Mouse (Mus musculus): ENCODE data around the gene Rrh. TPM values are rescaled to one million over a fixed set of nuclear protein-coding genes. Genes with fewer than 3 reads are reported as not detected.

Rrh gene
- polyA plus RNA-seq, 1 experiment from 2014 or later = not detected

DNA sequence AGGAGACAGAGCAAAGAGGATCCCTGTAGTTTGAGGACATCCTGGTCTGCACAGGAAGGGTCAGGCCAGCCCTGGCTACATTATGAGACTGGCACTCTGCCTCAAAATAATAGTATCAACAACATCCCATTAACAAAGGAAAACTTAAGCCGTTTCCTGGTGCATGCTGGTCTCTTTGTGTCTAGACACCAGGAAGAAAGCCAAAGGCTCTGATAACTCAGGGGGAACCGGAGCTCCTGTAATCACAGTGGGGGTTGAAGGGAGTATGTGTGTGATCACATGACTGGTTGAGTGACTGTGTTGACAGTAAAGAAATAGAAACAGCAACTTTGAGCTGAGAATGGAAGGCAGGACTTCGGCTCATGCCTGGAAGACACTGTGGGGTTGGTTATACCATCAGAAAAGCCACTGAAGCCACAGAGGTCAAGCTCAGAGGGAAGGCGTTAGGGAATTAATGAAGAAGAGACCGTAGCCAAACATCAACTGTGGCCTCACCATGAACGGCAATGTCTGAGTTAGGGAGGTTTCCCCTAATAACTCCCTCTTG, 13.1 kb upstream of the Rrh start, which contains the start of gene Cfi:
Cfi (plus strand) TSS at position 497 of the 547 bp plus-strand sequence.
- no peak within 1 kb of the TSS for H3K4me3 ChIP-seq (ENCODE audit: low read depth, low read length)
- no peaks in the 10 kb centered on the region for H3K9me3 ChIP-seq (ENCODE audit: control insufficient read depth, low read length)
- 83% methylated on average over 6 of the region's 6 CpGs for WGBS
- H3K36me3 ChIP-seq (ENCODE audit: control insufficient read depth, insufficient read depth, low read length) = no peaks in the 10 kb centered on the region
- ATAC-seq (ENCODE audit: insufficient number of reproducible peaks, low FRiP score, low TSS enrichment, low read depth) (no peak), DNase-seq (ENCODE audit: low spot score) (no peak)
- H3K4me2 ChIP-seq (ENCODE audit: low read depth, severe bottlenecking) = no peak within 1 kb of the TSS
- no peak within 1 kb of the TSS for H3K27ac ChIP-seq (replicated peaks; ENCODE audit: low read depth, low read length)
- H3K4me1 ChIP-seq (ENCODE audit: control insufficient read depth, insufficient read depth, low read length) = no peaks in the 10 kb centered on the region
- H3K27me3 ChIP-seq (ENCODE audit: control insufficient read depth, insufficient read depth, low read length) = no peaks in the 10 kb centered on the region
- H3K9ac ChIP-seq (ENCODE audit: low read length) = no peak within 1 kb of the TSS

DNA sequence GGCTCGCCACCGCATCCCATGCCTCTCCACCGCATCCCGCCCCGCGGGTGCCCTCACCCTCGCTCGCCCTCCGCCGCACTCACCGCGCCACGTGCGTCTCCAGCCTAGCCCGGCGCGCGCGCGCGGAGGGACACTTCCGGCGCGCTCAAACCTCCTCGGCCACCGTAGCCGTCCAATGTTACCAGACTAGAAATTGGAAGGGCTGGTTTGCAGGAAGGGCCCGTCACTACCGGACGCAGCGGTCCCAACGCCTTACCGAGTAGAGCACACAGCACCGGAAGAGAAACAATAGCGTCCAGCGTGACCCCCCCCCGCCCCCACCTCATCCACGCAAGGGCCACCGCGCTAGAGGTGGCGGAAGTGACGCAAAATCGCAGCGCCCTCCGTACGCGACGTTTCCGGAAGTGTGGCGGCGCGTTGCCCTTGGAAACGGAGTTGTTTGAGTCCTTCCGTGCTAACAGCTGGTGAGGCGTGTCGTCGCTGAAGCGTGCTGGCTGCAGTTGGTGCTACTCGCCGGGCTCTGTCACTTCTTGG, 8.7 kb upstream of the Rrh start, which contains the start of gene Gar1:
Gar1 (minus strand) TSS at position 362 of the 534 bp plus-strand sequence.
- peak; percentile 97 for DNase-seq (ENCODE audit: low spot score)
- Histone ChIP-seq H3K27ac (replicated peaks; ENCODE audit: low read depth, low read length) (peak within 1 kb of the TSS; percentile 73; the same call in 1 of the 2 replicates), H3K36me3 (ENCODE audit: control insufficient read depth, insufficient read depth, low read length) (peaks cover 5% of the 10 kb centered on the region; the same call in 1 of the 2 replicates), H3K4me1 (ENCODE audit: control insufficient read depth, insufficient read depth, low read length) (peaks cover 5% of the 10 kb centered on the region), H3K4me2 (ENCODE audit: low read depth, severe bottlenecking) (peak within 1 kb of the TSS; percentile 67), H3K9me3 (ENCODE audit: control insufficient read depth, low read length) (no peaks in the 10 kb centered on the region), H3K4me3 (ENCODE audit: low read depth, low read length) (peak within 1 kb of the TSS; percentile 96), H3K27me3 (ENCODE audit: control insufficient read depth, insufficient read depth, low read length) (no peaks in the 10 kb centered on the region), H3K9ac (ENCODE audit: low read length) (peak within 1 kb of the TSS; percentile 82)
- ATAC-seq (ENCODE audit: insufficient number of reproducible peaks, low FRiP score, low TSS enrichment, low read depth) = peak; percentile 90
- WGBS = under 1% methylated on average over 60 of the region's 60 CpGs

DNA sequence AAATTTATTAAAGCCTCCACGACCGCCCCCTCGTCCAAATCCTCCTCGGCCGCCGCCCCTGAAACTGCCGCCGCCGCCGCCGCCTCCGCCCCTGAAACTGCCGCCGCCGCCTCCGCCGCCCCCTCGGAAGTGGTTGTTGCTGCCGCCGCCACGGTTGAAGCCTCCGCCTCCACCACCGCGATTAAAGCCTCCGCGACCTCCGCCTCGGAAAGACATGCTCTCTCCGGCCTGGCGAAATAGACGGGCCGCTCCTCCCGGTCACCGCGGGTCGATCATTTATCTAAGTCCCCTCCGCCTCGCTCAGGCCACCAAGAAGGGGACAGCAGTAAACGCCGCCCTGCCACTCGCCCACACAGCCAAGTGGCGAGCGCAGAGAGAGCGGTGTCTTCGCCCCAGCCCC, 8.2 kb upstream of the Rrh start:
- H3K4me2 ChIP-seq (ENCODE audit: low read depth, severe bottlenecking) = peak overlapping the region; percentile 67
- DNase-seq (ENCODE audit: low spot score) = no peak
- no peaks in the 10 kb centered on the region for H3K9me3 ChIP-seq (ENCODE audit: control insufficient read depth, low read length)
- H3K4me3 ChIP-seq (ENCODE audit: low read depth, low read length) = peak overlapping the region; percentile 96
- peaks cover 5% of the 10 kb centered on the region for H3K36me3 ChIP-seq (ENCODE audit: control insufficient read depth, insufficient read depth, low read length)
- no peak for ATAC-seq (ENCODE audit: insufficient number of reproducible peaks, low FRiP score, low TSS enrichment, low read depth)
- WGBS = under 1% methylated on average over 44 of the region's 45 CpGs
- no peaks in the 10 kb centered on the region for H3K27me3 ChIP-seq (ENCODE audit: control insufficient read depth, insufficient read depth, low read length)
- peak overlapping the region; percentile 82 for H3K9ac ChIP-seq (ENCODE audit: low read length)
- H3K4me1 ChIP-seq (ENCODE audit: control insufficient read depth, insufficient read depth, low read length) = peaks cover 5% of the 10 kb centered on the region
- H3K27ac ChIP-seq (replicated peaks; ENCODE audit: low read depth, low read length) = peak overlapping the region; percentile 73; the same call in 1 of the 2 replicates

DNA sequence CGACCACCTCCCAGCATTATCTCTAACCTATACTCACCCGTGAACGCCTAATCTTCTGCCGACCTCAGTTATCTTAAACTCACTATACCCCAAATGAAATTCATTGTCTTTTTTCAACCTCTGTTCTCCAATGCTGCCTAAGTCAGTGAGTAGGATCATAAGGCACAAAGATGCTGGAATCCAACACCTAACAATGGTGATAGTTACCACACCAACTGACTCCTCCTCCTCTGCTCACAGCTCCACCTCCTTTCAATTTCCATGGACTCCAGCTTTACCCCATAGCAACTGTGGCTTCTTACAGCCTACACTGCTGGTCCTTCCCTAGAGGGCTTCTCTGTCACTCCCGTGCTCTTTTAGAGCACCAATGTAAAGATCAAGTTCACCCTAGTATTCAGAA, 5.3 kb upstream of the Rrh start:
- no peak for ATAC-seq (ENCODE audit: insufficient number of reproducible peaks, low FRiP score, low TSS enrichment, low read depth)
- 95% methylated on average over 5 of the region's 5 CpGs for WGBS
- H3K36me3 ChIP-seq (ENCODE audit: control insufficient read depth, insufficient read depth, low read length) = peaks cover 15% of the 10 kb centered on the region

GRCm38 (mm10) chr3:129826691-129827090, 4.3 kb upstream of the Rrh start:
- WGBS = 92% methylated on average over 10 of the region's 10 CpGs
- H3K9ac ChIP-seq (ENCODE audit: low read length) = no peak overlapping the region
- ATAC-seq (ENCODE audit: insufficient number of reproducible peaks, low FRiP score, low TSS enrichment, low read depth) (no peak), DNase-seq (ENCODE audit: low spot score) (no peak)
- no peaks in the 10 kb centered on the region for H3K27me3 ChIP-seq (ENCODE audit: control insufficient read depth, insufficient read depth, low read length)
- H3K36me3 ChIP-seq (ENCODE audit: control insufficient read depth, insufficient read depth, low read length) = peaks cover 15% of the 10 kb centered on the region
- H3K4me3 ChIP-seq (ENCODE audit: low read depth, low read length) = no peak overlapping the region
- no peaks in the 10 kb centered on the region for H3K9me3 ChIP-seq (ENCODE audit: control insufficient read depth, low read length)
- no peak overlapping the region for H3K4me2 ChIP-seq (ENCODE audit: low read depth, severe bottlenecking)
- no peak overlapping the region for H3K27ac ChIP-seq (replicated peaks; ENCODE audit: low read depth, low read length)
- H3K4me1 ChIP-seq (ENCODE audit: control insufficient read depth, insufficient read depth, low read length) = peaks cover 5% of the 10 kb centered on the region

More for the DNA sequence above, 5.3 kb upstream of the Rrh start:
- Histone ChIP-seq H3K4me2 (ENCODE audit: low read depth, severe bottlenecking) (no peak overlapping the region), H3K9me3 (ENCODE audit: control insufficient read depth, low read length) (no peaks in the 10 kb centered on the region), H3K27ac (replicated peaks; ENCODE audit: low read depth, low read length) (no peak overlapping the region), H3K27me3 (ENCODE audit: control insufficient read depth, insufficient read depth, low read length) (no peaks in the 10 kb centered on the region), H3K4me1 (ENCODE audit: control insufficient read depth, insufficient read depth, low read length) (peaks cover 5% of the 10 kb centered on the region), H3K9ac (ENCODE audit: low read length) (no peak overlapping the region), H3K4me3 (ENCODE audit: low read depth, low read length) (no peak overlapping the region)
- no peak for DNase-seq (ENCODE audit: low spot score)

- Histone ChIP-seq H3K27ac (replicated peaks; ENCODE audit: low read depth, low read length) (no peak overlapping the region), H3K4me1 (ENCODE audit: control insufficient read depth, insufficient read depth, low read length) (peaks cover 3% of the 10 kb centered on the region), H3K9ac (ENCODE audit: low read length) (no peak overlapping the region), H3K36me3 (ENCODE audit: control insufficient read depth, insufficient read depth, low read length) (peaks cover 15% of the 10 kb centered on the region), H3K4me2 (ENCODE audit: low read depth, severe bottlenecking) (no peak overlapping the region), H3K4me3 (ENCODE audit: low read depth, low read length) (no peak overlapping the region), H3K27me3 (ENCODE audit: control insufficient read depth, insufficient read depth, low read length) (no peaks in the 10 kb centered on the region), H3K9me3 (ENCODE audit: control insufficient read depth, low read length) (no peaks in the 10 kb centered on the region)
- 91% methylated on average over 10 of the region's 10 CpGs for whole genome bisulfite sequencing
- no peak for DNase-seq (ENCODE audit: low spot score)
- ATAC-seq (ENCODE audit: insufficient number of reproducible peaks, low FRiP score, low TSS enrichment, low read depth) = no peak
These were observed 2.5 kb upstream of the Rrh start for GRCm38 (mm10) chr3:129824891-129825290.

DNA sequence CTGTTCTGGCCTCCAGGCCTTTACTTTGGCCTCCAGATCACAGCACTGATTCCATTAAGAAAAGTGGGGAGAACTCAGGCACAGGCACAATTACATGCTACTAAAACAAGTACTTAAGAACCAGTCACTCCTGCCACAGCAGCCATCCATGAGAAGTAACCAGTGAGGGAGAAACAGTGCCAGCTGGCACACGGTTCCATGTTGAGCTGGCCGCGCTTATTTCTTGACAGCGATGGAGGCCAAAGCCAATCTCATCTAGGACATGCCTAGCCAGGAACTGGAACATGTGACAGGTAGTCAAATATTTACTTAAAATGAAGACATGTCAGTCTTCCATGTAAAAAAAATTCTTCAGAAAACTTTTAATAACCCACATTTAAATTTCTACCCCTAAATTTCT, 1.8 kb upstream of the Rrh start:
- no peak overlapping the region for H3K4me2 ChIP-seq (ENCODE audit: low read depth, severe bottlenecking)
- no peak overlapping the region for H3K9ac ChIP-seq (ENCODE audit: low read length)
- H3K27me3 ChIP-seq (ENCODE audit: control insufficient read depth, insufficient read depth, low read length) = no peaks in the 10 kb centered on the region
- WGBS = 96% methylated on average over 4 of the region's 4 CpGs
- no peaks in the 10 kb centered on the region for H3K9me3 ChIP-seq (ENCODE audit: control insufficient read depth, low read length)
- H3K27ac ChIP-seq (replicated peaks; ENCODE audit: low read depth, low read length) = no peak overlapping the region
- peaks cover 15% of the 10 kb centered on the region for H3K36me3 ChIP-seq (ENCODE audit: control insufficient read depth, insufficient read depth, low read length)
- H3K4me3 ChIP-seq (ENCODE audit: low read depth, low read length) = no peak overlapping the region
- no peak for DNase-seq (ENCODE audit: low spot score)
- no peak for ATAC-seq (ENCODE audit: insufficient number of reproducible peaks, low FRiP score, low TSS enrichment, low read depth)
- no peaks in the 10 kb centered on the region for H3K4me1 ChIP-seq (ENCODE audit: control insufficient read depth, insufficient read depth, low read length)

GRCm38 (mm10) chr3:129823293-129823692, 906 bp upstream of the Rrh start:
- ATAC-seq (ENCODE audit: insufficient number of reproducible peaks, low FRiP score, low TSS enrichment, low read depth) (no peak), DNase-seq (ENCODE audit: low spot score) (no peak)
- H3K9ac ChIP-seq (ENCODE audit: low read length) = no peak overlapping the region
- no peak overlapping the region for H3K4me3 ChIP-seq (ENCODE audit: low read depth, low read length)
- H3K4me1 ChIP-seq (ENCODE audit: control insufficient read depth, insufficient read depth, low read length) = no peaks in the 10 kb centered on the region
- peaks cover 11% of the 10 kb centered on the region for H3K36me3 ChIP-seq (ENCODE audit: control insufficient read depth, insufficient read depth, low read length)
- no peak overlapping the region for H3K27ac ChIP-seq (replicated peaks; ENCODE audit: low read depth, low read length)
- H3K4me2 ChIP-seq (ENCODE audit: low read depth, severe bottlenecking) = no peak overlapping the region
- WGBS = 60% methylated on average over 5 of the region's 5 CpGs
- no peaks in the 10 kb centered on the region for H3K27me3 ChIP-seq (ENCODE audit: control insufficient read depth, insufficient read depth, low read length)
- H3K9me3 ChIP-seq (ENCODE audit: control insufficient read depth, low read length) = no peaks in the 10 kb centered on the region

All from limb, embryonic 11.5 days (tissue).